Mouse (Mus musculus): ENCODE results near the gene Ppp1r3c. TPM values are rescaled to one million over a fixed set of nuclear protein-coding genes. Genes with fewer than 3 reads are reported as not detected.
A peak's percentile ranks its signal among the peaks of the same experiment; 100 is the strongest.

Gene Ppp1r3c
- polyA plus RNA-seq, 1 experiment from 2014 or later: 11.1 TPM

- no peak overlapping the region for H3K4me2 ChIP-seq (ENCODE audit: low read length)
- TF ChIP-seq CTCF (IDR thresholded peaks at IDR 0.05; ENCODE audit: low read depth): no peak
- no peaks in the 10 kb centered on the region for H3K36me3 ChIP-seq (ENCODE audit: insufficient read depth, low read length)
- no peak for ATAC-seq (replicated peaks; ENCODE audit: low FRiP score, low read depth)
- H3K4me1 ChIP-seq (replicated peaks; ENCODE audit: insufficient read depth, low read length): no peaks in the 10 kb centered on the region
- no peaks in the 10 kb centered on the region for H3K9me3 ChIP-seq (replicated peaks; ENCODE audit: low read length)
- DNase-seq (ENCODE audit: low spot score): no peak
- H3K9ac ChIP-seq (ENCODE audit: low read depth, low read length): no peak overlapping the region
- H3K27ac ChIP-seq: no peak overlapping the region
- H3K4me3 ChIP-seq (replicated peaks; ENCODE audit: low read depth, low read length): no peak overlapping the region
- WGBS: 90% methylated on average over 8 of the region's 8 CpGs
- no peaks in the 10 kb centered on the region for H3K27me3 ChIP-seq (ENCODE audit: insufficient read depth, low read length)
These were observed 37.4 kb upstream of the Ppp1r3c start for GRCm38 (mm10) chr19:36773716-36774459.

GRCm38 (mm10) chr19:36768084-36768483, 31.6 kb upstream of the Ppp1r3c start:
- ATAC-seq (replicated peaks; ENCODE audit: low FRiP score, low read depth): no peak
- Histone ChIP-seq H3K4me1 (replicated peaks; ENCODE audit: insufficient read depth, low read length) (no peaks in the 10 kb centered on the region), H3K9me3 (replicated peaks; ENCODE audit: low read length) (no peaks in the 10 kb centered on the region), H3K36me3 (ENCODE audit: insufficient read depth, low read length) (no peaks in the 10 kb centered on the region), H3K9ac (ENCODE audit: low read depth, low read length) (no peak overlapping the region), H3K4me3 (replicated peaks; ENCODE audit: low read depth, low read length) (no peak overlapping the region), H3K4me2 (ENCODE audit: low read length) (no peak overlapping the region), H3K27ac (no peak overlapping the region), H3K27me3 (ENCODE audit: insufficient read depth, low read length) (no peaks in the 10 kb centered on the region)
- DNase-seq (ENCODE audit: low spot score): no peak
- TF ChIP-seq CTCF (IDR thresholded peaks at IDR 0.05; ENCODE audit: low read depth): no peak
- 48% methylated on average over 8 of the region's 8 CpGs for WGBS

DNA sequence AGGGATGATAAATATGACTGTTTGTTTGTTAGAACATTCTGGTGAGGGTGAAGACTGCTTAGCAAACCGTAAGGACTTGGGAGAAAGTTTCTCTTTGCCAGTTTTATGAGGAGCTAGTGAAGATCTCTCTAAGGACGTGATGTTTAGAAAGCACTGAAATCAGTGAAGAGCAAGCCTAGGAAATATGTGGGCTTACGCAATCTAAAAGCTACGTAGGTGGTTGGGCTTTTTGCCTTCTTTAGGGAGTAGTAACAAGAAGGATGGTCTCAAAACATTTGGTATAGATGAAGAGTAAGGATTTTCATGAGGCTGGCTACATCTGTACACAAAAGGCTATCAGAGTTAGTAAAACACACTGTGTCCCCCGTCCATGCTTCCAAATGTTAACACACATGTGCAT, 28.0 kb upstream of the Ppp1r3c start:
- no peak overlapping the region for H3K9ac ChIP-seq (ENCODE audit: low read depth, low read length)
- no peak for TF ChIP-seq CTCF (IDR thresholded peaks at IDR 0.05; ENCODE audit: low read depth)
- ATAC-seq (replicated peaks; ENCODE audit: low FRiP score, low read depth) (no peak), DNase-seq (ENCODE audit: low spot score) (no peak)
- no peaks in the 10 kb centered on the region for H3K27me3 ChIP-seq (ENCODE audit: insufficient read depth, low read length)
- H3K4me1 ChIP-seq (replicated peaks; ENCODE audit: insufficient read depth, low read length): no peaks in the 10 kb centered on the region
- no peak overlapping the region for H3K27ac ChIP-seq
- 71% methylated on average over 5 of the region's 5 CpGs for WGBS
- no peaks in the 10 kb centered on the region for H3K9me3 ChIP-seq (replicated peaks; ENCODE audit: low read length)
- H3K4me3 ChIP-seq (replicated peaks; ENCODE audit: low read depth, low read length): no peak overlapping the region
- no peaks in the 10 kb centered on the region for H3K36me3 ChIP-seq (ENCODE audit: insufficient read depth, low read length)
- H3K4me2 ChIP-seq (ENCODE audit: low read length): no peak overlapping the region

DNA sequence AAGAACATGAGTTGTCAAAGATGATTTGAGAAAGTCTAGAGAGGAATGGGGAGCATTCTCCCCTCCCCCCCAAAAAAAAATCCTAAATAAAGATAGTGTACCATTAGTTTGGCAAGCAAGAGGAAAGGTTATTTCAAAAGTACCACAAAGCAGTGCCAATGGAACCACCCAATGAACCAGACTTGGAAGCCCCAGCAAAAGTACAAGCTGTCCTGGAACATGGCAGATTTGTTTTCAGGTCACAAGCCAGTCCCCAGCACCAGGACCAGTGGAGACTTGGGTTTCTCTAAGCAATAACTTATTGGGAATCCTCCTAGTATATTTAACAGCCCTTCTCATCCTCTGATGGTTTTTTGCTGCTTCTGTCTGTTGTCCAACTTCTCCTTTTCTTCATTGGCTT, 12.5 kb upstream of the Ppp1r3c start:
- no peak overlapping the region for H3K9ac ChIP-seq (ENCODE audit: low read depth, low read length)
- ATAC-seq (replicated peaks; ENCODE audit: low FRiP score, low read depth): no peak
- no peaks in the 10 kb centered on the region for H3K4me1 ChIP-seq (replicated peaks; ENCODE audit: insufficient read depth, low read length)
- H3K27ac ChIP-seq: no peak overlapping the region
- H3K4me2 ChIP-seq (ENCODE audit: low read length): no peak overlapping the region
- no peaks in the 10 kb centered on the region for H3K27me3 ChIP-seq (ENCODE audit: insufficient read depth, low read length)
- no peaks in the 10 kb centered on the region for H3K36me3 ChIP-seq (ENCODE audit: insufficient read depth, low read length)
- no peak for TF ChIP-seq CTCF (IDR thresholded peaks at IDR 0.05; ENCODE audit: low read depth)
- no peak for DNase-seq (ENCODE audit: low spot score)
- no peak overlapping the region for H3K4me3 ChIP-seq (replicated peaks; ENCODE audit: low read depth, low read length)
- H3K9me3 ChIP-seq (replicated peaks; ENCODE audit: low read length): no peaks in the 10 kb centered on the region

- no peaks in the 10 kb centered on the region for H3K9me3 ChIP-seq (replicated peaks; ENCODE audit: low read length)
- no peak for ATAC-seq (replicated peaks; ENCODE audit: low FRiP score, low read depth)
- H3K4me1 ChIP-seq (replicated peaks; ENCODE audit: insufficient read depth, low read length): no peaks in the 10 kb centered on the region
- no peak overlapping the region for H3K9ac ChIP-seq (ENCODE audit: low read depth, low read length)
- no peaks in the 10 kb centered on the region for H3K27me3 ChIP-seq (ENCODE audit: insufficient read depth, low read length)
- H3K27ac ChIP-seq: no peak overlapping the region
- H3K4me2 ChIP-seq (ENCODE audit: low read length): no peak overlapping the region
- H3K36me3 ChIP-seq (ENCODE audit: insufficient read depth, low read length): no peaks in the 10 kb centered on the region
- DNase-seq (ENCODE audit: low spot score): no peak
- TF ChIP-seq CTCF (IDR thresholded peaks at IDR 0.05; ENCODE audit: low read depth): no peak
- H3K4me3 ChIP-seq (replicated peaks; ENCODE audit: low read depth, low read length): no peak overlapping the region
These were observed 5.9 kb upstream of the Ppp1r3c start for GRCm38 (mm10) chr19:36742331-36742730.

- Histone ChIP-seq H3K4me3 (replicated peaks; ENCODE audit: low read depth, low read length) (no peak overlapping the region), H3K9ac (ENCODE audit: low read depth, low read length) (no peak overlapping the region), H3K4me2 (ENCODE audit: low read length) (no peak overlapping the region), H3K27ac (no peak overlapping the region), H3K27me3 (ENCODE audit: insufficient read depth, low read length) (no peaks in the 10 kb centered on the region), H3K36me3 (ENCODE audit: insufficient read depth, low read length) (no peaks in the 10 kb centered on the region), H3K9me3 (replicated peaks; ENCODE audit: low read length) (no peaks in the 10 kb centered on the region), H3K4me1 (replicated peaks; ENCODE audit: insufficient read depth, low read length) (peaks cover 5% of the 10 kb centered on the region; the same call in 1 of the 2 replicates)
- 33% methylated on average over 7 of the region's 7 CpGs for WGBS
- TF ChIP-seq CTCF (IDR thresholded peaks at IDR 0.05; ENCODE audit: low read depth): peak; percentile 66
- no peak for ATAC-seq (replicated peaks; ENCODE audit: low FRiP score, low read depth)
- peak; percentile 60 for DNase-seq (ENCODE audit: low spot score)
These were observed 3.2 kb upstream of the Ppp1r3c start for GRCm38 (mm10) chr19:36739566-36740211.

Measured in kidney, postnatal 0 days (tissue).